Mouse (Mus musculus): ENCODE data around the gene Krt25. TPM values are rescaled to one million over a fixed set of nuclear protein-coding genes. Genes with fewer than 3 reads are reported as not detected.

Krt25 gene
- 0.03 TPM in 1 of 2 replicates, not detected in the other for polyA plus RNA-seq (2012; rRNA removed)

DNA sequence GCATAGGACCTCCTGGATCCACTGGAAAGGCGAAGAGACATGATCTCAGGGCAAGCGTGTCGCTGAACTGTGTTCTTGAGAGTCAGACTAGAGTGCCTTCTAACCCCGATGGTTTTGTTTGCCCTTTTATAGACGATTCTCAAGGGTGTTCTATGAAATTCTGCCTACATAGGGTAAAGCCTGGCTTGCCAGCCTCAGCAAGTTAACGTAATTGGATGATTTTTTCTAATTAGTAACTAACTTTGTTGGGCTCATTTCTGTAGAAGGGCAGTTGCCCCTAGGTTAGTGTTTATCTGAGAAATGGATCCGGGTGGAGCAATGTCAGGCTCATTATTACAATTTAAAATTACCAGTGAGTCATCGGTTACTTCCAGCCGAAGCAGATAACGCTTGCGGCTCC is at the start of gene Krt25:
Krt25 (minus strand) TSS at position 101 of the 400 bp plus-strand sequence.
- Histone ChIP-seq H3K27ac (ENCODE audit: insufficient read depth, low read depth, low read length) (no peak within 1 kb of the TSS), H3K27me3 (replicated peaks; ENCODE audit: control insufficient read depth, insufficient read depth, low read length) (no peaks in the 10 kb centered on the region), H3K4me1 (ENCODE audit: control insufficient read depth, insufficient read depth, low read length) (no peaks in the 10 kb centered on the region), H3K4me3 (ENCODE audit: insufficient read depth, low read depth, low read length) (no peak within 1 kb of the TSS), H3K36me3 (ENCODE audit: control insufficient read depth, insufficient read depth, low read length) (no peaks in the 10 kb centered on the region)
- DNase-seq, result no peak
- 86% methylated on average over 11 of the region's 11 CpGs for WGBS
- no peak for TF ChIP-seq POLR2A (IDR thresholded peaks at IDR 0.05; ENCODE audit: low read depth, low read length)

DNA sequence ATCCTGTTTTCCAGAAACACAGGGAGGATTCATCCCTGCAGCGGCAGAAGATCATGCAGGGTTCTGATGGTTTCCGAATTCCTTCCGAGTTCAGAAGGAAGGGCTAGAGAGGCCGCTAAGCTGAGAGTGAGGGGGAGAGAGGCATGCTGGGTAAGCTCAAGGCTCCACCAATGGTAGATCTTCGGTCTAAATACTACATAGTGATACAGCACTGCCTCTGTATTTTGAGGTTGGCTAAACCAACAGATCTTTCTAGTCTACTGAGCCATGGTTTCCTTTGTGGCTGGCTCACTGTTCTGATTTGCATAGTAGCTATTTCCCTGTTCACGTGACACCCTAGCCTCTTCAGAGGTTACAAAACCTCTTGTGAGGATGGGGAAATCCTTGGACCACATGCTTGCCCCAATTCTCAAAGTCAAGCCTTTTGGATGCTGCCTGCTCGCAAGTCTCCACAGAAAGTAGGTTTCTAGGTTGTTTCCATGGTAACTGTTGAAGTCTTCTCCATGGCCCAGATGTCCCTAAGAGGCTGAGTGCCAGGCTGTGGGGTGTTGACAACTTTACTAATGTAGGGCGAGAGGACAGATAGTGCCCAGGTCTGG is 47.2 kb upstream of the Krt25 start:
- H3K27me3 ChIP-seq (replicated peaks; ENCODE audit: control insufficient read depth, insufficient read depth, low read length), result no peaks in the 10 kb centered on the region
- no peak overlapping the region for H3K27ac ChIP-seq (ENCODE audit: insufficient read depth, low read depth, low read length)
- H3K4me3 ChIP-seq (ENCODE audit: insufficient read depth, low read depth, low read length), result no peak overlapping the region
- no peak for DNase-seq
- TF ChIP-seq POLR2A (IDR thresholded peaks at IDR 0.05; ENCODE audit: low read depth, low read length), result no peak
- TF ChIP-seq CTCF (conservative IDR thresholded peaks at IDR 0.05; ENCODE audit: insufficient read depth, insufficient read length, low read depth, low read length), result no peak
- H3K4me1 ChIP-seq (ENCODE audit: control insufficient read depth, insufficient read depth, low read length), result no peaks in the 10 kb centered on the region
- H3K36me3 ChIP-seq (ENCODE audit: control insufficient read depth, insufficient read depth, low read length), result no peaks in the 10 kb centered on the region
- 85% methylated on average over 8 of the region's 8 CpGs for WGBS

DNA sequence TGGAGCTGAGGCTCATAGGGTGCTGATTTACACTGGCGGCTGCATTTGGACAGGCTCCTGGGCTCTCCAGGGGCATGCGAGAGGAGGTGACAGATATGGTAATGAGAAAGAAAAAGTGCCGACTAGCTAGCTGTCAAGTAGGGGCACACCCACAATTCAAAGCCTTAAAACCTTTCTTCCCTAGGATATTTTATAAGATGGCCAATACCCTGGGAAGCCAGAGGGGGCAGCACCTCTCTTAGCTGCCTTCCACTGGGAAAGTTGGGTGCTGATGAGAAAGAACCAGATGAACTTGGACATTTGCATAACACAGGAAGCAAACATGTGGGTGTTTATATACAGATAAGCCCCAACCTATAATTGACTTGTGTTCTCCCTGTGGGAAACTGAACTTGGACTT is 46.5 kb upstream of the Krt25 start:
- Histone ChIP-seq H3K36me3 (ENCODE audit: control insufficient read depth, insufficient read depth, low read length) (no peaks in the 10 kb centered on the region), H3K27me3 (replicated peaks; ENCODE audit: control insufficient read depth, insufficient read depth, low read length) (no peaks in the 10 kb centered on the region), H3K4me3 (ENCODE audit: insufficient read depth, low read depth, low read length) (no peak overlapping the region), H3K4me1 (ENCODE audit: control insufficient read depth, insufficient read depth, low read length) (no peaks in the 10 kb centered on the region), H3K27ac (ENCODE audit: insufficient read depth, low read depth, low read length) (no peak overlapping the region)
- TF ChIP-seq CTCF (conservative IDR thresholded peaks at IDR 0.05; ENCODE audit: insufficient read depth, insufficient read length, low read depth, low read length), result peak; percentile 53
- TF ChIP-seq POLR2A (IDR thresholded peaks at IDR 0.05; ENCODE audit: low read depth, low read length), result no peak
- WGBS, result 13% methylated on average over 3 of the region's 3 CpGs
- DNase-seq, result peak; percentile 7

DNA sequence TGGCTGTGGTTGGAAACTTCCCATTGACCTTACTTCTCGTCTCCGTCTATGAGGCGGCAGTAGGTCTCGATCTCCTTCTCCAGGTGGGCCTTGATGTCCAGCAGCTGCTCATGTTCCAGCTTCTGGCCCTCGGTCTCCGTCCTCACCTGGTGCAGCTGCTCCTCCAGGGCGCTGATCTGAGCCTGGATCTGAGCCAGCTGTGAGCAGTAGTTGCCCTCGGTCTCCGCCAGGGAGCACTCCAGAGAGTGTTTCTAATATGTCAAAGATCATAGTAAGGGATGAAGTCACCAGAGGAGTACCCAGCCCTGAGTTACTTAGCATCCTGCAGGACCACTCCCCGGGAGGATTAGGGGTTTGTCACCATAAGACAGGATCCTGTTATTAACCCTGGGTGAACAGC is 44.0 kb upstream of the Krt25 start:
- H3K36me3 ChIP-seq (ENCODE audit: control insufficient read depth, insufficient read depth, low read length), result no peaks in the 10 kb centered on the region
- TF ChIP-seq CTCF (conservative IDR thresholded peaks at IDR 0.05; ENCODE audit: insufficient read depth, insufficient read length, low read depth, low read length) (peak; percentile 35), POLR2A (IDR thresholded peaks at IDR 0.05; ENCODE audit: low read depth, low read length) (no peak)
- H3K4me3 ChIP-seq (ENCODE audit: insufficient read depth, low read depth, low read length), result no peak overlapping the region
- peak; percentile 36 for DNase-seq
- no peaks in the 10 kb centered on the region for H3K4me1 ChIP-seq (ENCODE audit: control insufficient read depth, insufficient read depth, low read length)
- H3K27me3 ChIP-seq (replicated peaks; ENCODE audit: control insufficient read depth, insufficient read depth, low read length), result no peaks in the 10 kb centered on the region
- H3K27ac ChIP-seq (ENCODE audit: insufficient read depth, low read depth, low read length), result no peak overlapping the region
- 32% methylated on average over 10 of the region's 10 CpGs for WGBS

DNA sequence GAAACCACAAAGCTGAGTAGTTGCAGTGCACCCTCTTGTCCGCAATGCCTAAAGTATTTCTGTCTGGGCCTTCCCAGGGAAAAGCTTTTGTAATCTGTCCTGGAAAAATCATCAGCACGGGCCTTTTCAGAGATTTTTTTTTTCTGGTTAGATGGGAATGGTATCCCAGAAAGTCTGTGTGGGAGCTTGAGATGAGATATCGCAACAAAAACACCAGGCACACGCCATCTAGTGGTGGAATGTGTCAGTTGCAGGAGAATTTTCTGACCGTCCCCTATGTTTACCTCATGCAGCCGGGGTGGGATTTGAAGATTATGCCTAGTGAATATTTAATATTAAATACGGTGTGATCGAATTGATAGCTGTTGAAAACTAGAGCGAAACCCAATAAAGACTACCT is 41.7 kb upstream of the Krt25 start:
- TF ChIP-seq CTCF (conservative IDR thresholded peaks at IDR 0.05; ENCODE audit: insufficient read depth, insufficient read length, low read depth, low read length), result peak; percentile 57
- no peak for TF ChIP-seq POLR2A (IDR thresholded peaks at IDR 0.05; ENCODE audit: low read depth, low read length)
- no peaks in the 10 kb centered on the region for H3K4me1 ChIP-seq (ENCODE audit: control insufficient read depth, insufficient read depth, low read length)
- H3K4me3 ChIP-seq (ENCODE audit: insufficient read depth, low read depth, low read length), result no peak overlapping the region
- no peaks in the 10 kb centered on the region for H3K27me3 ChIP-seq (replicated peaks; ENCODE audit: control insufficient read depth, insufficient read depth, low read length)
- H3K27ac ChIP-seq (ENCODE audit: insufficient read depth, low read depth, low read length), result no peak overlapping the region
- 19% methylated on average over 9 of the region's 9 CpGs for WGBS
- peak; percentile 17 for DNase-seq
- H3K36me3 ChIP-seq (ENCODE audit: control insufficient read depth, insufficient read depth, low read length), result no peaks in the 10 kb centered on the region

DNA sequence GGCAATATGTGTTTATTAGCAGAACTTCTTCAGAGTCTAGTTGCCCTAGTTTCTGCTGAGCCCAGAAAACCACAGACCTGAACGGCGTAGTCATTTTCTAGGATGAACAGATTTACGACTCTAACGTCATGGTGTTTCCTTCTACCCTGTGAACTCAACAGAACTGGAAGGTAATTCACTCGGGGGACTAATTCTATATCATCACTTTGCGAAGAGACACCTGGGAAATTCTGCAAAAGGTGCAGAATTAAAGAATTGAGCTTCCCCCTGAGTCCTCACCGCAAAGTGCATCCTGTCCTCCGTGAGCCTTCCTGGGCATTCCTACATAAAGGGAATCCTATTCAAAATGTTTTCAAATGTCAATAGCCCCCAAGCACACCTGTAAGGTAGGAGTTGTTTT is 38.7 kb upstream of the Krt25 start:
- WGBS, result 64% methylated on average over 8 of the region's 8 CpGs
- no peak for DNase-seq
- TF ChIP-seq CTCF (conservative IDR thresholded peaks at IDR 0.05; ENCODE audit: insufficient read depth, insufficient read length, low read depth, low read length) (no peak), POLR2A (IDR thresholded peaks at IDR 0.05; ENCODE audit: low read depth, low read length) (no peak)
- Histone ChIP-seq H3K4me3 (ENCODE audit: insufficient read depth, low read depth, low read length) (no peak overlapping the region), H3K27ac (ENCODE audit: insufficient read depth, low read depth, low read length) (no peak overlapping the region), H3K36me3 (ENCODE audit: control insufficient read depth, insufficient read depth, low read length) (no peaks in the 10 kb centered on the region), H3K27me3 (replicated peaks; ENCODE audit: control insufficient read depth, insufficient read depth, low read length) (no peaks in the 10 kb centered on the region), H3K4me1 (ENCODE audit: control insufficient read depth, insufficient read depth, low read length) (no peaks in the 10 kb centered on the region)

DNA sequence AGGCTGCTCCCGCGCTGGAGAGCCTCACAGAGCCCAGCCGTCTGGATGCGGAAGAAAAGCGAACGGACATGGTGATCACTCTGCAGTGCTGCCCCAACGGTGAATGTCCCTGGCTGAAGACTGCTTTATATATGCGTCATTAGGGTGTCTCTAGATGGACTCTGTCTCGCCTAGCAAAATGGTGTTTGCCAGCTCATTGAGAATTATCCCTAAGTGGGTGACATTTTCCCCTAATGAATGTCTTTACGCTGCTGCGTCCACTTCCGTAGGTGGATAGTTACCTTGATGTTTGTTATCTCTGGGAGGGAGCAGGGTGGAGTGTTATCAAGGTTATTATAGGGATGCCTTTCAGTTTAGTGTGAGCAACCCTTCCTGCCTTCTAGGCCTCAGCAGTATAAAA is 28.3 kb upstream of the Krt25 start, which contains the start of gene Krt27:
Krt27 (minus strand) TSS at position 101 of the 400 bp plus-strand sequence.
- H3K36me3 ChIP-seq (ENCODE audit: control insufficient read depth, insufficient read depth, low read length), result no peaks in the 10 kb centered on the region
- H3K27ac ChIP-seq (ENCODE audit: insufficient read depth, low read depth, low read length), result no peak within 1 kb of the TSS
- no peak for DNase-seq
- WGBS, result 77% methylated on average over 12 of the region's 12 CpGs
- no peak within 1 kb of the TSS for H3K4me3 ChIP-seq (ENCODE audit: insufficient read depth, low read depth, low read length)
- TF ChIP-seq POLR2A (IDR thresholded peaks at IDR 0.05; ENCODE audit: low read depth, low read length) (no peak), CTCF (conservative IDR thresholded peaks at IDR 0.05; ENCODE audit: insufficient read depth, insufficient read length, low read depth, low read length) (no peak)
- H3K4me1 ChIP-seq (ENCODE audit: control insufficient read depth, insufficient read depth, low read length), result no peaks in the 10 kb centered on the region
- peaks cover 1% of the 10 kb centered on the region; the same call in 1 of the 2 replicates for H3K27me3 ChIP-seq (replicated peaks; ENCODE audit: control insufficient read depth, insufficient read depth, low read length)
